Mouse (Mus musculus) embryonic facial prominence, embryonic 14.5 days (tissue): ENCODE data around the gene Eif4e3. TPM values are rescaled to one million over a fixed set of nuclear protein-coding genes. Genes with fewer than 3 reads are reported as not detected.
A peak's percentile ranks its signal among the peaks of the same experiment; 100 is the strongest.

ENCODE experiments used
- ATAC-seq: fragments of 200-750 bp; cut with Nextera tagmentation; 2 replicates; pipeline ENCODE4 v1.8.0; 2017; ENCODE audit warnings: low read depth, moderate number of reproducible peaks, moderate TSS enrichment
- DNase-seq: peaks from one replicate; pipeline ENCODE4 v3.0.0-alpha.2; 2015; ENCODE audit warnings: low spot score
- H3K27ac ChIP-seq: fragments of 300-500 bp; sonication (generic); replicated peaks from 2 replicates; pipeline ENCODE4 v1.5.1; 2014; ENCODE audit warnings: low read depth, mild to moderate bottlenecking, low read length, moderate library complexity
- H3K27me3 ChIP-seq: fragments of 300-500 bp; sonication (generic); replicated peaks from 2 replicates; pipeline ENCODE4 v1.6.1; 2014; ENCODE audit warnings: low read length; ENCODE audit not compliant: control insufficient read depth, insufficient read depth
- H3K36me3 ChIP-seq: fragments of 300-500 bp; sonication (generic); 2 replicates; pipeline ENCODE4 v1.6.1; 2014; ENCODE audit warnings: low read length, mixed read lengths; ENCODE audit not compliant: control insufficient read depth, insufficient read depth
- H3K4me1 ChIP-seq: fragments of 300-500 bp; sonication (generic); 2 replicates; pipeline ENCODE4 v1.6.1; 2014; ENCODE audit warnings: antibody characterized with exemption, low read length; ENCODE audit not compliant: control insufficient read depth, insufficient read depth
- H3K4me2 ChIP-seq: fragments of 300-500 bp; sonication (generic); 2 replicates; pipeline ENCODE4 v1.6.1; 2014; ENCODE audit warnings: low read depth, mild to moderate bottlenecking, low read length, moderate library complexity, mixed read lengths
- H3K4me3 ChIP-seq: fragments of 300-500 bp; sonication (generic); 2 replicates; pipeline ENCODE4 v1.5.1; 2014; ENCODE audit warnings: low read depth, mild to moderate bottlenecking, low read length
- H3K9ac ChIP-seq: fragments of 300-500 bp; sonication (generic); 2 replicates; pipeline ENCODE4 v1.6.1; 2014; ENCODE audit warnings: low read depth, mild to moderate bottlenecking, low read length, moderate library complexity, mixed read lengths
- H3K9me3 ChIP-seq: fragments of 300-500 bp; sonication (generic); 2 replicates; pipeline ENCODE4 v1.6.1; 2016; ENCODE audit warnings: low read length; ENCODE audit not compliant: control insufficient read depth
- WGBS: fragments of 180-500 bp; shearing (Covaris S2); extraction: QIAGEN DNeasy Blood & Tissue Kit; methylation state at CpG from one replicate; pipeline ENCODE4 v1.1.7; 2014; 5-methylcytosine and 5-hydroxymethylcytosine counted together
- polyA plus RNA-seq: library from polyadenylated mRNA; unstranded; fragments of >200 nt; fragmentation: Nextera tagmentation; extraction: Ambion mirVana; gene quantifications from 2 replicates; pipeline ENCODE4 v1.2.1, GENCODE M21; 2014

Gene Eif4e3
- polyA plus RNA-seq, 1 experiment from 2014 or later, result 11.2 TPM

- H3K4me3 ChIP-seq, result no peak overlapping the region
- no peak for ATAC-seq
These were observed 41.3 kb downstream of the Eif4e3 start for GRCm38 (mm10) chr6:99625306-99625705.

GRCm38 (mm10) chr6:99624542-99624941, 42.0 kb downstream of the Eif4e3 start:
- WGBS, result 71% methylated on average over 3 of the region's 3 CpGs
- Histone ChIP-seq H3K9ac (no peak overlapping the region), H3K9me3 (no peaks in the 10 kb centered on the region), H3K4me3 (no peak overlapping the region), H3K27me3 (no peaks in the 10 kb centered on the region), H3K4me1 (peaks cover 26% of the 10 kb centered on the region), H3K27ac (no peak overlapping the region), H3K4me2 (no peak overlapping the region), H3K36me3 (peaks cover 12% of the 10 kb centered on the region; the same call in 1 of the 2 replicates)
- no peak for DNase-seq
- no peak for ATAC-seq

More at GRCm38 (mm10) chr6:99625306-99625705, 41.3 kb downstream of the Eif4e3 start:
- WGBS, result 54% methylated on average over 7 of the region's 7 CpGs
- Histone ChIP-seq H3K9me3 (no peaks in the 10 kb centered on the region), H3K9ac (no peak overlapping the region), H3K27me3 (no peaks in the 10 kb centered on the region), H3K4me2 (no peak overlapping the region), H3K36me3 (peaks cover 12% of the 10 kb centered on the region; the same call in 1 of the 2 replicates), H3K4me1 (peaks cover 20% of the 10 kb centered on the region; the same call in 1 of the 2 replicates), H3K27ac (no peak overlapping the region)
- no peak for DNase-seq

GRCm38 (mm10) chr6:99623641-99624040, 42.9 kb downstream of the Eif4e3 start:
- no peak overlapping the region for H3K9ac ChIP-seq
- 15% methylated on average over 6 of the region's 6 CpGs for WGBS
- peaks cover 7% of the 10 kb centered on the region; the same call in 1 of the 2 replicates for H3K36me3 ChIP-seq
- peaks cover 29% of the 10 kb centered on the region for H3K4me1 ChIP-seq
- no peak for ATAC-seq
- no peak overlapping the region for H3K4me3 ChIP-seq
- H3K27ac ChIP-seq, result no peak overlapping the region
- no peaks in the 10 kb centered on the region for H3K9me3 ChIP-seq
- no peak overlapping the region for H3K4me2 ChIP-seq
- no peaks in the 10 kb centered on the region for H3K27me3 ChIP-seq
- peak; percentile 69 for DNase-seq

GRCm38 (mm10) chr6:99621167-99621566, 45.4 kb downstream of the Eif4e3 start:
- DNase-seq (no peak), ATAC-seq (no peak)
- Histone ChIP-seq H3K9me3 (no peaks in the 10 kb centered on the region), H3K27me3 (no peaks in the 10 kb centered on the region), H3K4me2 (no peak overlapping the region), H3K9ac (no peak overlapping the region), H3K4me3 (no peak overlapping the region), H3K4me1 (peaks cover 23% of the 10 kb centered on the region), H3K27ac (no peak overlapping the region), H3K36me3 (no peaks in the 10 kb centered on the region)
- WGBS, result 41% methylated on average over 4 of the region's 4 CpGs

- H3K27ac ChIP-seq, result no peak overlapping the region
- H3K27me3 ChIP-seq, result no peaks in the 10 kb centered on the region
- 52% methylated on average over 7 of the region's 7 CpGs for WGBS
- ATAC-seq, result no peak
- no peaks in the 10 kb centered on the region for H3K9me3 ChIP-seq
- no peaks in the 10 kb centered on the region for H3K36me3 ChIP-seq
- no peak for DNase-seq
- no peak overlapping the region for H3K4me3 ChIP-seq
- no peak overlapping the region for H3K9ac ChIP-seq
- no peak overlapping the region for H3K4me2 ChIP-seq
- H3K4me1 ChIP-seq, result peaks cover 20% of the 10 kb centered on the region
These were observed 46.1 kb downstream of the Eif4e3 start for GRCm38 (mm10) chr6:99620471-99620870.

GRCm38 (mm10) chr6:99619964-99620363, 46.6 kb downstream of the Eif4e3 start:
- ATAC-seq (no peak), DNase-seq (no peak)
- H3K4me3 ChIP-seq, result no peak overlapping the region
- no peak overlapping the region for H3K4me2 ChIP-seq
- H3K9ac ChIP-seq, result no peak overlapping the region
- no peaks in the 10 kb centered on the region for H3K27me3 ChIP-seq
- H3K9me3 ChIP-seq, result no peaks in the 10 kb centered on the region
- peak overlapping the region; percentile 48; the same call in 1 of the 2 replicates for H3K27ac ChIP-seq
- peaks cover 23% of the 10 kb centered on the region for H3K4me1 ChIP-seq
- no peaks in the 10 kb centered on the region for H3K36me3 ChIP-seq
- 50% methylated on average over 8 of the region's 8 CpGs for WGBS

GRCm38 (mm10) chr6:99619466-99619865, 47.1 kb downstream of the Eif4e3 start:
- DNase-seq (peak; percentile 66), ATAC-seq (no peak)
- H3K9me3 ChIP-seq, result no peaks in the 10 kb centered on the region

GRCm38 (mm10) chr6:99617867-99618266, 48.7 kb downstream of the Eif4e3 start:
- Histone ChIP-seq H3K4me2 (no peak overlapping the region), H3K27ac (no peak overlapping the region), H3K4me3 (no peak overlapping the region), H3K9ac (no peak overlapping the region), H3K4me1 (peaks cover 35% of the 10 kb centered on the region), H3K27me3 (no peaks in the 10 kb centered on the region), H3K36me3 (no peaks in the 10 kb centered on the region), H3K9me3 (no peaks in the 10 kb centered on the region)
- no peak for DNase-seq
- WGBS, result 55% methylated on average over 7 of the region's 7 CpGs
- no peak for ATAC-seq

More at GRCm38 (mm10) chr6:99619466-99619865, 47.1 kb downstream of the Eif4e3 start:
- Histone ChIP-seq H3K4me1 (peaks cover 28% of the 10 kb centered on the region), H3K27ac (peak overlapping the region; percentile 48; the same call in 1 of the 2 replicates), H3K27me3 (no peaks in the 10 kb centered on the region), H3K4me3 (no peak overlapping the region), H3K9ac (no peak overlapping the region), H3K36me3 (no peaks in the 10 kb centered on the region), H3K4me2 (no peak overlapping the region)
- WGBS, result 24% methylated on average over 8 of the region's 8 CpGs

- Histone ChIP-seq H3K27ac (no peak overlapping the region), H3K4me1 (peaks cover 35% of the 10 kb centered on the region), H3K36me3 (no peaks in the 10 kb centered on the region), H3K9me3 (no peaks in the 10 kb centered on the region), H3K4me3 (no peak overlapping the region), H3K27me3 (no peaks in the 10 kb centered on the region), H3K9ac (no peak overlapping the region), H3K4me2 (no peak overlapping the region)
- ATAC-seq (no peak), DNase-seq (no peak)
- 80% methylated on average over 1 of the region's 1 CpGs for WGBS
These were observed 49.2 kb downstream of the Eif4e3 start for GRCm38 (mm10) chr6:99617415-99617814.
